Mouse (Mus musculus) naive thymus-derived CD4-positive, alpha-beta T cell, adult 5 months (primary cell): ENCODE results near the gene Prf1. TPM values are rescaled to one million over a fixed set of nuclear protein-coding genes. Genes with fewer than 3 reads are reported as not detected.

ENCODE experiments used
- polyA plus RNA-seq: library from polyadenylated mRNA; unstranded; fragments of 100-300 nt; shearing (Covaris generic); gene quantifications from one replicate; pipeline ENCODE4 v1.2.1, GENCODE M21; 2017

The Prf1 gene
- polyA plus RNA-seq: 61.0 TPM

GRCm38 (mm10) chr10:61297477-61297876, at the start of gene Prf1:
Gene Prf1 (plus strand): TSS chr10:61297833.

DNA sequence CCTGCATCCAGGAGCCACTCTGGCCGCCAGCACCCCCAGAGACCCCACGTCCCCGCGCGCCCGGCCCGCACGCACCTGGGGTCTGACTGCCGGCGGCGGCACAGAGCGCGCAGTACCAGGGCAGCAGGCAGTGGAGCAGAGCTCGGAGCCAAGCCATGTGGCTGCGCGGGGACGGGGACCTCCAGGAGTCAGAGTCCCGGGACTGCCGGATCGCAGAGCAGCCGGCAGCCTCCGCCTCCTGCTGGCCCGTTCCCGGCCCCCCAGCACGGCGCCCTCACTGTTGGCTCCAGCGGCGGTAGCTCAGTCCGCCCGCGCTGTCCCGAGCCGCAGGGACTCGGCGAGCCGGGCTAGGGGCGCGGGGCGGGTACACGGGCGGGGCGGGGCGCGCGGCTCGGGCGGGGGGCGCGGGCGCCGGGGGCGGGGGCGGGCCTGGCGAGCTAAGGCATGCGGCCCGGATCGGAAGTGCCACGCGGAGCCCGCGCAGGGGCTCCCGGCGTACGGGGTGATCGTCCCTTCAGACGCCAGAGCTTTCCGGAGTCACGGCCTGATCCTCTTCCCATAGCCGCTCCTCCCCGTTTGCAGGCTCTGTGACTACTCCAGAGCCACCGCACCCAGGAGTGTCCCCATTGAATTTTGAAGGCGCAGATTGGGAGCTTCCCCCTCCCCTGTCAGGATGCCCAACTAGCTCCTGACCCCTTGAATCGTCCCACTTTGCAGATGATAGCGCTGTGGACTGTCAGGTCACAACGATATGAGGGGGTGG, 24.4 kb upstream of the Prf1 start, which contains the start of gene Adamts14:
TSS of gene Adamts14 (minus strand) at position 358 of the 763 bp plus-strand sequence.

Other genes with a start within 250 kb of the Prf1 start
- not detected for gene Pcbd1, start 208.5 kb upstream of the Prf1 start, polyA plus RNA-seq
- gene Sgpl1, start 150.1 kb upstream of the Prf1 start, polyA plus RNA-seq: 70.3 TPM
- not detected for gene Tbata, start 125.9 kb upstream of the Prf1 start, polyA plus RNA-seq
- 2.9 TPM for gene Adamts14, start 24.4 kb upstream of the Prf1 start, polyA plus RNA-seq
- gene Pald1, start 85.7 kb downstream of the Prf1 start, polyA plus RNA-seq: not detected
- gene Nodal, start 120.1 kb downstream of the Prf1 start, polyA plus RNA-seq: not detected
- gene Eif4ebp2, start 154.8 kb downstream of the Prf1 start, polyA plus RNA-seq: 21.2 TPM
- gene Lrrc20, start 178.0 kb downstream of the Prf1 start, polyA plus RNA-seq: 3.0 TPM